Mouse (Mus musculus): ENCODE results near the gene Mtfp1. TPM values are rescaled to one million over a fixed set of nuclear protein-coding genes. Genes with fewer than 3 reads are reported as not detected.
A peak's percentile ranks its signal among the peaks of the same experiment; 100 is the strongest.

The Mtfp1 gene
- total RNA-seq, 2 experiments from 2014 or later: 2.8 to 10.1 TPM

DNA sequence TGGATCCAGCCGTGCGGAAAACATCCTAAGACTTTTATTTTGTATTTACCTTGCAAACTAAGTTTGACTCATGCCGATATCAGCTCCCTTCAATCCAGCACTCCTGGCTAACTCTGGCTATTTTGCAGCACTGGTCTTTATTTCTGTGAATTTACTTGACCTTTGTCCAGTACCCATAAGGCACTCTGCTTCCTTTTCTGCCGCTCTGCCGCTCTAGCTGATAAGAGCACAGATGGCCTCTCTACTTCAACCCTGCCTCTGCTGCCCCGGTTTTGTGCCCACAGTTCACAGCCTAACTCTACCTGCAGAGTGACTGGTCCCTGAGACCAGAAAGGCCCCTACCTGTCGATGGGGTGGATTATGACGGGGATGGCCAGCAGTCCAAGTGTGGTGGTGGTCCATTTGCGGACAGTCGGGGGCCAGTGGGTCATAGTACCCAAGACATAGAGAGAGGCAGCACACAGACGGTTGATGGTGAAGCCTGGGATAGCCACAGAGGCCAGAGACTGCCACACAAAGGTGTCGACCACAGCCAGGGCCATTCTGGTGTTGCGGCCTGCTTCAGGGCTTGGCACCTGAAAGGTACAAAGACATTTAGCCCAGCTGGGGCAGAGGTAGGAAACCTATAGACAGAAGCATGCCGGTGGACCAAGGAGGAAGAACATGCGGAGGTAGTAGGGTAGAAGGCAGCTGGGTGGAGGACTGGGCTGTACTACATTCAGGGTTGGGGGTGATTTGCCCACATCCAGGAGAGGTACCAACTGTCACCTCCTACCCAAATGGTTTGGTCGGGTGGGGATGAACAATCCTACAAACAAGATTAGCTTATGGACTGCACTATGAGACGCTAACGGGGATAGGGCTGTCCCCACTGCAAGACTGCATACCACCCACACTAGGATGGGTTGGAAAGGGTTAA is 1.5 kb downstream of the Mtfp1 start:
- no peak for ATAC-seq (replicated peaks; ENCODE audit: low FRiP score, poor library complexity, severe bottlenecking)

DNA sequence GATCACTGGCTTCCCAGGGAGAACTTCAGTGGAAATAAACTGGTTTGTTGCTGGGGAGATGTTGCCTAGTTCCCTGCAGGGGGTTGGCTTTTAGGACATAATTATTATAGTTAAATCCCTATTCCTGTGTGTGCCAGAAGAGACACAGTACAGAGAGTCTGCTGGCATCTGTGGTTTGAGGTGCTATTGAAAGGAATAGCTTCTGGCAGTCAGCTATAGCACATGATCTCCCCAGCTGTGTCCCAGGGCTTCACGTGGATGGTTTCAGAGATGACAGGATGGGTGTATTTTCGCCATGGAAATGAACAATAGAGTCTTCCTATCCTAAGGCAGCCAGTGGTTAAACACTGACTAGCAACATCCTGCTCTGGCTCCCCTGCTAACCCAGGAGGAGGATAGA is 8.0 kb downstream of the Mtfp1 start:
- no peak for ATAC-seq (replicated peaks; ENCODE audit: low FRiP score, poor library complexity, severe bottlenecking)

DNA sequence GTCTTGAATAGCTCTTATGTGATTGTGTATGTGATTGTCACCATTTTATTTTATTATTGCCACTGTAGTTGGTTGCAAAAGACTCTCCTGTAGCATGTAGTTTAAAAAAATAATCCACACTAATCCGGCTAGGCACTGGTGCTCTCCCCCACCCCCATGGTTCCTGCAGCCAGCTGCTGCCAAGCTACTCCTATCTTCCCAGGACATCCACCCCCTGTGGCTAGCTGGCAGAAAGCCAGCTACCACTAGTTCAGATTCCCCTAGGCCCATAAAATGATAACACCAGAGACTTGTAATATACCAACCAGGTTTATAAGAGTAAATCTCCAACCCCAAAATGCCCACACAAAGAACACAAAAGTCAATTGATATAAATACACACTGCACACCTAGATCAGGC is 9.0 kb downstream of the Mtfp1 start:
- no peak for ATAC-seq (replicated peaks; ENCODE audit: low FRiP score, poor library complexity, severe bottlenecking)

DNA sequence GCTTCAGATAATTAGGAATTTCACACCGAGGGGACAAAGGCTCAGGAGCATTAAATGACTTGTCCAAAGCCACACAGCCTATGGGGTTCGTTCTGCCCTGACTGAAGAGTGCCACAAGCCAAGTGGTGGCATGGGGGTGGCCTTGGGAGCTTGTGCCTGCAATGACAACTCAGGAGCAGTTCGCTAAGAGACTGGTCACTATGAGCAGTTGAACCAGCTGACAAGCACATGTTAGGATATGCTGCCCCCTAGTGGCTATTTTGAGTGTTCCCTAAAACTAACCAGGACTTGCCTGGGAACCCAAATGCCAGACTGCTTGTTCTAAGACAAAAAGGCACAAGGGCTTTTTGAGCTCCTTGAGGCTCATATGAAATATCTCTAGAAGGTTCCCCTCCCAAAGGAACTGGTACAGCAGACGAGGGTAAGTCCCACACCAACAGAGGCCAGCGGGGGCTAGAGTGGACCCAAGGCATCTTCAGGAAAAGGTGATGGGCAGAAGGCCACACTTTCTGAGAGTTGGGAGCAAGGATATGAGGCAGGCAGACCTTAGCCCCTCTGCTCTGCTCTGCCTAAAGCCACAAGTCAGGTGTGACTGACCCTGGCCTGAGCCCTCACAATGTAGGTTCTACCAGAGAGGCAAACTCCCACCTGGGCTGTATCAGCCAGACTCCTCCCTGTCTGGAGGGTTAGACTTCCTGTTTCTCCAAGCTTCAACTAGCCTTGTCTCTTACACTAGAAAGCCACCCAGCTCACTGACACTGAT is 11.7 kb downstream of the Mtfp1 start:
- peak; percentile 50; the same call in 1 of the 2 replicates for ATAC-seq (replicated peaks; ENCODE audit: low FRiP score, poor library complexity, severe bottlenecking)

DNA sequence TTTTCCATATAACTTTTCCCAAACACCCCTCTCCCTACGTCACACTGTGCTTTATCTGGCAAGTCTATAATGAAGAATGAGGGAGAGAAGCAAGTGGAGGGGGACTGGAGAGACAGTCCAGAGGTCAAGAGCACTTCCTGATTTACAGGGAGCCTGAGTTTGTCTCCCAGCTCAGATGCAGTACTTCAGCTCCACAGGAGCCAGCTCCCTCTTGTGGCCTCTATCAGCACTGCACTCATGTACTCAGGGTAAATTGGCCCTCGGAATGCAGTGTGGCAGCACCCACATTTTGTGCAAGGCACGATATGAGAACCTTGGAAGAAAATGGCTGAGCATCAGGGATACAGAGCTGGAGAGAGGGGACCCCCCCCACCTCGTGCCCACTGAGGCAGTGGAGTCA is 15.0 kb downstream of the Mtfp1 start:
- ATAC-seq (replicated peaks; ENCODE audit: low FRiP score, poor library complexity, severe bottlenecking): peak; percentile 79

DNA sequence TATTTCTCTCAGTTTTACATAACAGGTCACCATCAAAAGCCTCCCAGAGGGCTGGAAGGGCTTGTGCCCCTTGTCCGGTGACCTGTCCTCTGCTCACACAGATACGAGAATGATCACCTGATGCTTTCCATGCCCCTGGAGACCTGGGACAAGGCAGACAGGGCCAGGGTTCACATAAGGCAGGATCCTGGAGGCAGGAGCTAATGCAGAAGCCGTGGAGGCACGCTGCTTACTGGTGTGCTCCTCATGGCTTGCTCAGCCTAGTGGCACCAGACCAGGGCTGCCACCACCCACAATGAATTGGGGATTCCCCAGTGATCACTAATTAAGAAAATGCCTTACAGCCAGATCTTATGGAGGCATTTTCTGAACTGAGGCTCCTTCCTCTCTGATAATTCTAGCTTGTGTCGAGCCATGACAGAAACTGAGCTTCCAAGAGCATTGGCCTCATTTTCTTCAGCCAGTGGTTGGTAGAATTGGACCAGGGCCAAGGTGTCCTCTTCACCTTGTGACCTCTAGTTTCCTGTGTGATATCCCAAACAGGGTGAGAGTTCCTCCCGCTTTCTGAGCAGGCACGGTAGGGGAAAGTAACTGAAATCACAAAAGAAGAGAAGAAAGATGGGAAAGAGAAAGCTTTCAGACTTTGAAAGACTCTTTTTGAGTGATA is 16.8 kb downstream of the Mtfp1 start:
- ATAC-seq (replicated peaks; ENCODE audit: low FRiP score, poor library complexity, severe bottlenecking): no peak

DNA sequence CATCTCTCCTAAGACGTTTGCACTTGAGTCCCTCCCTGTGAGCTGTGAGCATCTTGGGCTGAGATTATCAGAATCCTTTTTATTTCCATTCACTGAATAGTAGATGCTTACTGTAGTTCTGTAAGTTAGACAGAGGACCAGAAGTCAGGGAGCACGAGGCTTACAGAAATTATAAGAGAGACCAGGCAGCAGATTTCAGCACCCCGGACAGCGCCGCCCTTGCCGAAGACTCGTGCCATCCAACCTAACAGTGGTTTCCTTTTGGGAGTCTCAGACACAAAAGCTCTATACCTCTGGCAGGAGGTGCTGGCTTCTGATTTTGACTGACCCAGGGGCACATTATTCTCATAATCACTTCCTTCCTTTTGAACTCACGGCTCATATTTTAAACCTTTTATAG is 18.6 kb downstream of the Mtfp1 start:
- ATAC-seq (replicated peaks; ENCODE audit: low FRiP score, poor library complexity, severe bottlenecking): no peak

DNA sequence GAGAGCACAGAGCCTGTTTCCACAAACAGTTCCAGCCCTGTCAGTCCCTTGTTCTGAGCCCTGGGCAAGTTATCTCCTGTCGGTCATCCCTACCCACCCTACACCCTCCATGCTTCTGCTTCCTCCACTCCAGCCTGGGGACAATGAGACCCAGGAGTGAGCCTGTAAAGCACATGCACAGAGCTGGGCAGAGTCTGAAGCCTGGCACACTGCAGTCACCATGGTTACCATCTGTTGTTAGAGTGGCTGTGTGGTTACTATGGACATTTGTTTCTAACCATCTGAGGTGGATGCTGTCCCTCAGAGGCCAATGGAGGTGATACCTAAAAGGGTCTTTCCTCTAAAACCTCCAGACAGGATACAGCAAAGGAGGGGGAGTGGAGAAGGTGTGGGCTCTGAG is 25.6 kb downstream of the Mtfp1 start:
- 0 out of 2 replicates have a peak, but pooled peaks have one; percentile 16 for ATAC-seq (replicated peaks; ENCODE audit: low FRiP score, poor library complexity, severe bottlenecking)

DNA sequence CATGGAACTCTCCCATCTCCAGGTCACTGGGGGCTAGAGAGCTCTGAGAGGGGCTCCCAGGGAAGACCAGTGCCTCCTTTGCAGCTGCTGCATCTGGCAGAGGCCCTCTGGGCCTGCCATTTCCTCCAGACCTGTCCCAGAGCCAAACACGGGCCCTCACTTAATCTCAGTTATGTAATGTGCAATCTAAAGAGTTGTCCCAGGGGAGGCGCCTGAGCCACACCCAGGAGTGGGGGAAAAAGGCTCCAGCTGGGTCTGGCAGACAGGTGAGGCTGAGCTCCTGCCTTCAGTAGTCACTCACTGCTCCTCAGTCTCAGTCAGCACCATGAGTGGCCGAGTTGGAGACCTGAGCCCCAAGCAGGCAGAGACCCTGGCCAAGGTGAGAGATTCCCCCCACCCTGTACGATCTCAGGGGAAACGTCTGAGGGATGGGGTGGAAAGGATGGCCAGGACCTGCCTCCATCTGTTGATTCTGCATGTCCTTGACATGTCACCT is 30.6 kb downstream of the Mtfp1 start, which contains the start of gene Sec14l3:
Gene Sec14l3, plus strand, starts transcription at position 215 of the 496 bp plus-strand sequence.
- ATAC-seq (replicated peaks; ENCODE audit: low FRiP score, poor library complexity, severe bottlenecking): no peak

DNA sequence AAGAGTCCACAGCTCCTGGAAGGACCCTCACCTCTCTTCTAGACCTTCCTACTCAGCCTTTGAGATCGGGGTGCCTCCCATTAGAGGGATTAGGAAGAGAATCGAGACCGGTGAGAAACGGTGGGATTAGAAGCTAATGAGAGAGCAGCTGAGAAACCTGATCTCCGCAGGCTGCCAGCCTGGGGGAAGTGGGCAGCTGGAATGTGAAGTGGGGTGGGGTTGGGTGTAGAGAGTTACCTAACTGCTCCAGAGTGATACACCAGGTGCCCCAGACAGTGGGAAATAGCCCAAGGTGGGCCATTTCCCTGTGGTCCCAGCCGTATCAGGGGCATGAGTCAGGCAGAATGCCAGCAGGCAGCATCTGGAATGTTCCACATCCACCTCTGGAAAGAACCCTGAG is 32.3 kb downstream of the Mtfp1 start:
- no peak for ATAC-seq (replicated peaks; ENCODE audit: low FRiP score, poor library complexity, severe bottlenecking)

DNA sequence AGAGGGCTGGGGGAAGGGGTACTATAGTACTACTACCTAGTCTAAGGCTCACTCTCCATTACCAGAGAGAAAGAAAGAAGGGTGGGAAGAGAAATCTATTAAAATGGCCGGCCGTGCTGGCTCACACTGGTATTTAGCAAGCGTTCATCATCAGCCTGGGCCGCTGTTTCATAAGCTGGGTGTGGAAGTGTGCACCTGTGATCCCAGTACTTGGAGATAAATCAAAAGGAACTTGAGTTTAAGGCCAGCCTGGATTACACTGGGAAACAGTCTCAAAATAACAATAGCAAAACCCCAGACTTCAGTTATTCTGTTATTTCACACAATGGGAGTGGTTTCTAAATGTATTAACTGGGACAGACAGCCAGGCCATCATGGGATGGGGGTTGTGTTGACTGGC is 32.7 kb downstream of the Mtfp1 start:
- ATAC-seq (replicated peaks; ENCODE audit: low FRiP score, poor library complexity, severe bottlenecking): no peak

DNA sequence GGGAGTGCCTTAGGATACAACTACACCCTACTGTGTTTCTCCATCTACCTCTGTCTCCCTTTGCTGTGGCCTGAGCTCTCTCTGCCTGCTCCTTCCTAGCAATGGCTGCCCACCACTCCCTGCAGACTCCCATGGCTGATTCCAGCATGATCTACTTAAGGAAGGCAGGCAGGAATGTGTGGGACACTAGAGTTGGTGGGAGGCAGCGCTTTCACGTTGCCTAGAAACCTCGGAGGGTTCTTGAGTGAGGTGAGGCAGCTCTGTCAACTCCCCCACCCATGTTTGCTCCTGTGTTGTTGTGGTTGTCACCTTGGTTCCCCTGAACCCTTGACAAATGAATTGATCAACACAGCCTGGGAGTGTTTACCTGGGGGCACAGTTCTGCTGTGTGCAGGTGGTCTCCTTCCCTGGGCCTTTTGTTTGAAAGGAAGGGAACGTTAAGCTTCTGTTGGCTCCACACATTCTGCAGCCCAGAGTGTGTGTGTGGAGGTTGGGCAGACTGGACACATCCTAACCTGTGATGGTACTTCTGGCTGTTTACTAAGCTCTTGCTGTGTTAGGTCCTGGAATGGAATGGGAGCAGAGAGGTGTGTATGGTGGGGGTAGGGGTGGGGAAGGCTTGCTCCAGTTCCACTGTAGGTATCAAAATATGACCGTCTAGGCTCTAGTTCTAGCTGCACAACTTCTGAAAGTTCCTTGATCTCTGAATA is 34.2 kb downstream of the Mtfp1 start:
- ATAC-seq (replicated peaks; ENCODE audit: low FRiP score, poor library complexity, severe bottlenecking): no peak

DNA sequence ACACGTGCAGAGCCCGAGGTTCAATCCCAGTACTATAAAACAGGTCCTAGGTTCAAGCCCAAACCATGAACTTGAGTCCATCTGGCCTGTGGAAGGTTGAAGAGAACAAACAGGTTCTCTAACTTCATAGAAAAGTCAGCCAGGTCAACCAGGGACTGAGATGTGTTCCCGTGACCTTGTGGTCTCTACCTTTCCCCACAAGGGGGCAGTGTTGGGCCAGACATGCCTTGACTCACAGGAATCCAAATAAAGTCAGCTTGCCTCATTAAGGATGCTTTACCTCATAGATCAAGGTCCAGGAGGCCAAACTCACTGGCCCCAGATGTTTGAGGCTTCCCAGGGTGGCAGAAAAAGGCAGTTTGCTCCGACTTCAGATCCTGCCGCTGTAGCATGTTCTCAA is 41.7 kb downstream of the Mtfp1 start:
- peak; percentile 63 for ATAC-seq (replicated peaks; ENCODE audit: low FRiP score, poor library complexity, severe bottlenecking)

DNA sequence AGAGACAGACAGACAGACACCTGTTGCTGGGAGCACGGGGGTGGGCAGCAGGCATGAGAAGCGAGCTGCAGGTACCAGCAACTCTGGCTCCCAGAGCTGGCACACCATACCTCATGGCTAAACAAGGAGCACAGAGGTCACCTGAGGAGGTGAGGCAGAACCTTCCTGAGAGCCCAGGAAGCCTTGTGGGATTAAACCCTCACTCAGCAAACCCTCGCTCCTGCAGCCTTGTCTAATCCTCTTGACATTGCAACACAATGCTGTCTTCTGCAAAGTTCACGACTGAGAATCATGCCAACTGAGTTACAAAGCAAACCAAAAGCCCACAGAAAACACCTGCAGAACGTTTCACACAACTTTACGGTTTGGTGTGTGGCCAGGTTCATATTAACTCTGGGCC is 46.8 kb downstream of the Mtfp1 start:
- ATAC-seq (replicated peaks; ENCODE audit: low FRiP score, poor library complexity, severe bottlenecking): no peak

DNA sequence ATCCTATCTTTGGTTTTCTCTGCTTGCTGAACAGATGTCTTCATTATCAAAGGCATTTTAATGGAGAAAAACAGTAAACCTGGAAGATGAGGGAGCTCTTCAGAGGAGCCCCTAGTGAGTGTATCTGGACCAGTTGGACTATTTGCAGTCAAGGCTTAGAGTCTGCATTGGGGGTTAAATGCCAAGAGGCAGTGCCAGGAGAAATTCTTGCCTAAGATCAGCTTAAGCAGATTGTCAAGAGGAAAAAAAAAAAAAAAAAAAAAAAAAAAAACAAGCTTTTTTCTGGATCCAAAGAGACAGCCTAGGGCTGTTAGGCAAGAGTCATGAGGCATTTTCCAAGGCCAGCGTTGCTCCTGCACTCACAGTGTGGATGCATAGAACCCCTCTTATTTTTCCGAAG is 47.5 kb downstream of the Mtfp1 start:
- no peak for ATAC-seq (replicated peaks; ENCODE audit: low FRiP score, poor library complexity, severe bottlenecking)

DNA sequence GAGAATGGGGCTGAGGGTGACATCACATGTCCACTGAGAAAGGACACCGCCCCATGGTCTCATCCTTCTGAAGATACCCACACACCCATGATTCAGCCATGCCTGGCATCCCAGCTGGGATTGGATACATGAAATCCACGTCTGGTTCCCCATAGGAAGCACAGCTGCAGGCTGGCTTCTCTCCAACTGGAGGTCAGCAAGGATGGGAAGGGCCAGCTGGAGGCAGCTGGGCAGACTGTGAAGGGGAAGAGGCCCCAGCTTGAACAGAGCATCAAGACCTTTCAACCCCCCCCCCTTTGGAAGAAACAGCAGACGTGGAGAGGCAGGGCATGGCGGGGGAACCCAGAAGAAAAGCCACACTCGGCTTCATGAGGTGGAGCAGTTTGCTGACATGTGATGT is 48.7 kb downstream of the Mtfp1 start:
- ATAC-seq (replicated peaks; ENCODE audit: low FRiP score, poor library complexity, severe bottlenecking): no peak

DNA sequence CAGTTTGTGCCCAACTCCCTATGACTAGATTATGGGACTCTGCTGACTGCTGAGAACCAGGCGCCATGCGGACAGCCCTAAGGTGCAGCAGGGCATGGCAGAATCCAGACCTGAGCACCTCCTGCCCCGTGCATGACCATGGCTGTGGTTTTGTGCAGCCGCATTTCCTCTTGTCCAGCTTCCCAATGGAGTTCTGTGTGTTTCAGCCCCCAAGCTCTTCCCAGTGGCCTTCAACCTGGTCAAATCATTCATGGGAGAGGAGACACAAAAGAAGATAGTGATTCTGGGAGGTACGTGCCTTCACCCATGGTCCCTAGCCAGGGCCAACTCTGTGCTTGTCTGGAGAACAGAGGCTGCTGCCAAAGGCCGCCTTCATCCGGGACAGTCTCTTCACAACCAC is 52.2 kb downstream of the Mtfp1 start:
- no peak for ATAC-seq (replicated peaks; ENCODE audit: low FRiP score, poor library complexity, severe bottlenecking)
